Mouse (Mus musculus): ENCODE measurements around the gene Pde7b. TPM values are rescaled to one million over a fixed set of nuclear protein-coding genes. Genes with fewer than 3 reads are reported as not detected.

Gene Pde7b
- polyA plus RNA-seq, 1 experiment from 2014 or later, result 2.1 TPM

DNA sequence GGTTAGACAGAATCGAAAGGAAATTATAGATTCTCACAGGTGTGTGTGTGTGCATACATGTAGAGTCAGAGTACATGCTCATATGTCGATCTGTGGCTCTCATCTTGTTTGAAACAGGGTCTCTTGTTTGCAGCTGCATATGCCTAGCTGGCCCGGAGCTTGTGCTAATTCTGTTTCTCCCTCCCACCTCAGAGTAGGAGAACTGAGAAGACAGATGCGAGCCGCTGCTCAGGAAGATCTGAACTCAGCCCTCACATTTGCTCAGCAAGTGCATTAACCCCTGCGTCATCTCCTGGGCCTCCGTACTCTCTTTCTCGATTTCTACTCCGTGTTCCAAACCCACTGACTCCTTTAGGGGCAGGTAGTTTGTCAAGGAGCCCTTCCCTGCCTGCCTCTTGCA lies 25.0 kb downstream of the Pde7b start:
- no peaks in the 10 kb centered on the region for H3K4me1 ChIP-seq (replicated peaks)
- DNase-seq (ENCODE audit: low spot score), result no peak
- H3K36me3 ChIP-seq, result no peaks in the 10 kb centered on the region
- 91% methylated on average over 9 of the region's 9 CpGs for WGBS
- no peak overlapping the region for H3K4me3 ChIP-seq
- H3K27me3 ChIP-seq (ENCODE audit: insufficient read depth, poor library complexity, severe bottlenecking), result no peaks in the 10 kb centered on the region
- H3K9me3 ChIP-seq, result no peaks in the 10 kb centered on the region
- H3K27ac ChIP-seq, result no peak overlapping the region

GRCm38 (mm10) chr10:20695637-20696036 lies 29.2 kb downstream of the Pde7b start:
- Histone ChIP-seq H3K27me3 (ENCODE audit: insufficient read depth, poor library complexity, severe bottlenecking) (no peaks in the 10 kb centered on the region), H3K27ac (no peak overlapping the region), H3K4me3 (no peak overlapping the region), H3K36me3 (no peaks in the 10 kb centered on the region), H3K9me3 (no peaks in the 10 kb centered on the region), H3K4me1 (replicated peaks) (peaks cover 3% of the 10 kb centered on the region; the same call in 1 of the 2 replicates)
- DNase-seq (ENCODE audit: low spot score), result no peak
- 90% methylated on average over 11 of the region's 11 CpGs for WGBS

DNA sequence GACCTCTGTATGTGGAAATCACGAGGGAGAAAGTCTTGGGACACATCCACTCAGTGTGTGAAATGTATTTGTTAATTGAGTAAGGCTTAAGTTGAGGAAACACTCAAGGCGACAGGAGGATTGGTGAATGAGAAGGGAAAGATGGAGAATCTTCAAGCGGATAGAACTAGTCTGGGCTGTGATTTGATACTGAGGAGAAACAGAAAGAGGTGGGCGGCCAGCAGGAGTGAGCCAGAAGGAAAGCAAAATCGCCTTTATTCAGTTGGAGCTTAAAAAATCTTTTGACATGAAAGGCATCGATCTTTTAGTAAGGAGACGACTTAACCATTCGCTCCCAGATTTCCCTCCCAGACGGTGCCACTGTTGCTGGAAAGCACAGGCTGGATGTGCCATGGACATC lies 34.9 kb downstream of the Pde7b start:
- Histone ChIP-seq H3K36me3 (no peaks in the 10 kb centered on the region), H3K9me3 (no peaks in the 10 kb centered on the region), H3K27me3 (ENCODE audit: insufficient read depth, poor library complexity, severe bottlenecking) (no peaks in the 10 kb centered on the region), H3K27ac (no peak overlapping the region), H3K4me3 (no peak overlapping the region), H3K4me1 (replicated peaks) (peaks cover 3% of the 10 kb centered on the region; the same call in 1 of the 2 replicates)
- 77% methylated on average over 9 of the region's 9 CpGs for WGBS
- no peak for DNase-seq (ENCODE audit: low spot score)

GRCm38 (mm10) chr10:20684151-20684550 lies 40.7 kb downstream of the Pde7b start:
- WGBS, result 86% methylated on average over 2 of the region's 2 CpGs

DNA sequence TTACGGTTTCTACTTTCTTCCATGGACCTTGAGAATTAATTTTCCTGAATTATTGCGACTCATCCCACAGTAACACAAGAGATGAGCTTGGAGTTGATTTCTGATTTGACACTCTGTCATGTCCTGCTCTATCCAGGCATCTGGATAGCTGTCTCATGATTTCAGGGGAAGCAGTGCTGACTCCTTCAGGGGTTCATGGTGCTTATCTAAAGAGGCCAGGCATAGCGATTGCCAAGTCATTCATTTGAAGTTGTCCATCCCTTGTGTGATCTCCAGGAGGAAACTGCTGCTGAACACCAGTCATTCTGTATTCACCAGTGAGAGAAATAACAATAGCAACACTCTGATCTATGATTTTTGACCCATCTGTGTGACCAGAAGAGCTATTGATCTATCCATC lies 43.9 kb downstream of the Pde7b start:
- H3K9me3 ChIP-seq, result 0 out of 2 replicates have a peak, but pooled peaks cover 5% of the 10 kb centered on the region
- no peak overlapping the region for H3K4me3 ChIP-seq
- no peak for DNase-seq (ENCODE audit: low spot score)
- WGBS, result 90% methylated on average over 3 of the region's 3 CpGs
- H3K36me3 ChIP-seq, result no peaks in the 10 kb centered on the region
- H3K27me3 ChIP-seq (ENCODE audit: insufficient read depth, poor library complexity, severe bottlenecking), result no peaks in the 10 kb centered on the region
- H3K4me1 ChIP-seq (replicated peaks), result no peaks in the 10 kb centered on the region
- no peak overlapping the region for H3K27ac ChIP-seq

More at GRCm38 (mm10) chr10:20684151-20684550, 40.7 kb downstream of the Pde7b start:
- no peak overlapping the region for H3K4me3 ChIP-seq
- H3K36me3 ChIP-seq, result no peaks in the 10 kb centered on the region
- H3K4me1 ChIP-seq (replicated peaks), result no peaks in the 10 kb centered on the region
- H3K27me3 ChIP-seq (ENCODE audit: insufficient read depth, poor library complexity, severe bottlenecking), result no peaks in the 10 kb centered on the region
- no peak for DNase-seq (ENCODE audit: low spot score)
- no peak overlapping the region for H3K27ac ChIP-seq
- 0 out of 2 replicates have a peak, but pooled peaks cover 5% of the 10 kb centered on the region for H3K9me3 ChIP-seq

DNA sequence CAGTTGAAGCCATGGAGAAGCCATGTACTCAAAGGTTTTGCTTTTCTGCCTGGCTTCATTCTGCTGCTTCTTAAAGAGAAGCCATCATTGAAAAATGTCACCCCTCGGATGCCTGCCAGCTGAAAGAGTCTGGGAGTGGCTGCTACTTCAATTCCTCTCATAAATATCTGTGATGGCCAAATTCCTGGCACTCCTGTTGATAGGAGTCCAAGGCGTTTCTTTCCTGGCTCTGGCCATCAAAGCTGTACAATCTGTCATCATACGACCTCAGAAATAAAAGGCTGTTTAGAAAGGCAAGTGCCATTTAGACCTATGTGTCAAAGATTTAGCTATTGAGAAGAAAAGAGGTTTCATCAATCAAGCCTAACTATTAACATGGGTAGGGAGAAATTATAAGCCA lies 49.6 kb downstream of the Pde7b start:
- Histone ChIP-seq H3K36me3 (no peaks in the 10 kb centered on the region), H3K27me3 (ENCODE audit: insufficient read depth, poor library complexity, severe bottlenecking) (no peaks in the 10 kb centered on the region), H3K4me1 (replicated peaks) (no peaks in the 10 kb centered on the region), H3K4me3 (no peak overlapping the region), H3K9me3 (no peaks in the 10 kb centered on the region), H3K27ac (no peak overlapping the region)
- 76% methylated on average over 3 of the region's 3 CpGs for WGBS
- no peak for DNase-seq (ENCODE audit: low spot score)

DNA sequence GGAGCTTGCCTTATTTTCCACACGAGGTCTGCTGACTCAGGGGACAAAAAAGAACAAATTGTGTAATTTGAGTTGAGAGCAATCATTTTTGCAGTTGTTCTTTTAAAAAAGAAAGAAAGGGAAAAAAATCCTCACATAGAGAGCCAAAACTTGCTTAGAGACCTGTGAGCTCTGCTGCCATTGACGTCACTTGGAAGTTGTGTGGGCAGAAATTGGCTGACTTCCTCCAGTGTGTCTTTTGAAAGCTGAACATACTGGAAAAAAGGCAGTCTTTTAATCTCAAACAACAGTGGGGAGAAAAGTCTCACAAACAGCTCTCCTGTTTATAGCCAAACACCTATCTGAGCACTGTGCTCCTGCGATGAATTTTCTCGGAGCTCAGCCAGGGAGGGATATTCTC lies 51.1 kb downstream of the Pde7b start:
- Histone ChIP-seq H3K9me3 (no peaks in the 10 kb centered on the region), H3K36me3 (no peaks in the 10 kb centered on the region), H3K27me3 (ENCODE audit: insufficient read depth, poor library complexity, severe bottlenecking) (no peaks in the 10 kb centered on the region), H3K4me1 (replicated peaks) (peaks cover 9% of the 10 kb centered on the region), H3K4me3 (no peak overlapping the region), H3K27ac (no peak overlapping the region)
- no peak for DNase-seq (ENCODE audit: low spot score)
- WGBS, result 88% methylated on average over 4 of the region's 4 CpGs

DNA sequence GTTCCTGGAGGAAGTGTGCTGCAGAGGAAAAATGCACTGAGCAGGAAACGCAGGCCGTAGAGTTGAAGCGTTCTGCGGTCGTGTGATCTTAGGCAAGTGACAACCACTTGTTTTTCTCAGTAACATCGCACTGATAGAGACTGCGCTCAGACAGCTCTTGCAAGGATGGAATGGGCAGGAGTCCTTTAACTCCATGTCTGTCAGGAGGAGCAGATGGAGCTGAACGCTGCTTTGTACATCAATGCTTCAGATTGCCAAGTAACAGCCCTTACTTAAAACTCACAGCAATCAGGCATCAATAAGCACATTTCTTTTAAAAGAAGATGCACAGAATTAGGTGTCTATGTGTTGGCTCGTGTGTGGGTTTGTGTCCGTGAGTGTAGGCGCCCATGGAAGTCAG lies 52.3 kb downstream of the Pde7b start:
- no peak for DNase-seq (ENCODE audit: low spot score)
- Histone ChIP-seq H3K27me3 (ENCODE audit: insufficient read depth, poor library complexity, severe bottlenecking) (no peaks in the 10 kb centered on the region), H3K9me3 (no peaks in the 10 kb centered on the region), H3K27ac (no peak overlapping the region), H3K36me3 (no peaks in the 10 kb centered on the region), H3K4me3 (no peak overlapping the region), H3K4me1 (replicated peaks) (peaks cover 17% of the 10 kb centered on the region)
- 89% methylated on average over 11 of the region's 11 CpGs for WGBS

- WGBS, result 86% methylated on average over 5 of the region's 5 CpGs
- Histone ChIP-seq H3K9me3 (no peaks in the 10 kb centered on the region), H3K36me3 (no peaks in the 10 kb centered on the region), H3K4me3 (no peak overlapping the region), H3K4me1 (replicated peaks) (peaks cover 17% of the 10 kb centered on the region), H3K27me3 (ENCODE audit: insufficient read depth, poor library complexity, severe bottlenecking) (no peaks in the 10 kb centered on the region), H3K27ac (no peak overlapping the region)
- no peak for DNase-seq (ENCODE audit: low spot score)
Measured at GRCm38 (mm10) chr10:20671621-20672020, 53.3 kb downstream of the Pde7b start.

DNA sequence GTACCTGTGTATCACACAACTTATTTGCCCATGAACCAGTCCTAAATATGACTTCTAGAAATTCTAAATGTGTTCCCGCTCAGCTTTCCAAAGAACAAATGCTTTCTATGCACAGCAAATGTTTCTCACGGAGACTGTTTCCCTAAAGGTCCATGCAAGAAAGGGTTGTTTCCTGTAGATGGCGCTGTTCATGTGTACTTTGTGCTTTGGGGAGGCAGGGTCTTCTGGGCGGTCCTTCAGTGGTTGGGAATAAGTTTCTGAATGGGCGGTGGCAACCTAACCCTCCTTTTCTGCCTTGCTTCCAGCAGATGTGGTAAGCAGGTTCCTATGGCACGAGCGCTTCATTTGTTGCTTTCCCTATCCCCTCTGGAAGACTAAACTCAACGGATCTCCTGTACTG lies 54.3 kb downstream of the Pde7b start:
- H3K4me3 ChIP-seq, result no peak overlapping the region
- no peaks in the 10 kb centered on the region for H3K36me3 ChIP-seq
- no peaks in the 10 kb centered on the region for H3K27me3 ChIP-seq (ENCODE audit: insufficient read depth, poor library complexity, severe bottlenecking)
- H3K9me3 ChIP-seq, result no peaks in the 10 kb centered on the region
- peaks cover 17% of the 10 kb centered on the region for H3K4me1 ChIP-seq (replicated peaks)
- no peak overlapping the region for H3K27ac ChIP-seq
- DNase-seq (ENCODE audit: low spot score), result no peak
- 84% methylated on average over 8 of the region's 8 CpGs for WGBS

- Histone ChIP-seq H3K4me3 (no peak overlapping the region), H3K9me3 (no peaks in the 10 kb centered on the region), H3K4me1 (replicated peaks) (peaks cover 17% of the 10 kb centered on the region), H3K27me3 (ENCODE audit: insufficient read depth, poor library complexity, severe bottlenecking) (no peaks in the 10 kb centered on the region), H3K36me3 (no peaks in the 10 kb centered on the region), H3K27ac (peak overlapping the region; percentile 64; the same call in 1 of the 2 replicates)
- DNase-seq (ENCODE audit: low spot score), result peak; percentile 32
- WGBS, result 58% methylated on average over 10 of the region's 10 CpGs
Measured at GRCm38 (mm10) chr10:20669467-20669866, 55.4 kb downstream of the Pde7b start.

DNA sequence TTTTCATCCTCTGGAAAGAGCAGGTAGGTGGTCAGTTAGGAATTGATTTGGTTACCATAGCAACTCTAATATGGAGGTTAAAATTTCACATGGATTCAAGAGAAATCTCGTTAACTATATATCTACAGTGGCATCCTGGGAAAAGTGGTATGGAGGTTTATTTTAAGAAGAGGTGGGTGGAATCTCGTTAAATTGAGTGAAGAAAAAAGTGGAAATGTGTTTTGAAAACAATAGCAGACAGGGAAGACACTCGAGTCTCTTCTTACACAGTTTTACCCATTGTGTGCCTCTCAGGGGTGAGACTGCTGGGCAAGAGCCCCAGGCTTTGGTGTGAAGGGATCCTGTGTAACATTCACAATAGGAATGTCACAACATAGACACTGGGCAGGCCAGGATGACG lies 56.3 kb downstream of the Pde7b start:
- Histone ChIP-seq H3K4me3 (no peak overlapping the region), H3K4me1 (replicated peaks) (peaks cover 17% of the 10 kb centered on the region), H3K36me3 (no peaks in the 10 kb centered on the region), H3K9me3 (no peaks in the 10 kb centered on the region), H3K27me3 (ENCODE audit: insufficient read depth, poor library complexity, severe bottlenecking) (no peaks in the 10 kb centered on the region), H3K27ac (peak overlapping the region; percentile 12; the same call in 1 of the 2 replicates)
- no peak for DNase-seq (ENCODE audit: low spot score)
- WGBS, result 33% methylated on average over 4 of the region's 4 CpGs

DNA sequence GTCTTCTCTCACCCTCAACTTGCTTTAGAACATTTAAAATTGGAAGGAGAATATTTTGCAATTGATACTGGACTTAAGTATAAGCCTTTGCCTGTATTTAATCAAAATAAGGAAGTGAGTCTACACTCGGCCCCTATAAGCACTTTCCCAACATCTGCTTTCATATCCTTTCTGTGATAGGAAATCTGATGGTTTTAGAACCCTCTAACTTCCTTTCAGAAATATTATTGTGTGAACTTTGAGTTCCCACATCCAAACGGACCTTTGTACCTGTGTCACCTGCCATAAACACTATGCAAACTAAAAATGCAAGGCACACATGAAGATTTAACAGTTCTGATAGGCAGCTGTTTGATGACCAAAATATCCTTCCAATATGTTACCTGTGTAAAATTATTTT lies 58.2 kb downstream of the Pde7b start:
- Histone ChIP-seq H3K4me3 (no peak overlapping the region), H3K27ac (no peak overlapping the region), H3K27me3 (ENCODE audit: insufficient read depth, poor library complexity, severe bottlenecking) (no peaks in the 10 kb centered on the region), H3K9me3 (no peaks in the 10 kb centered on the region), H3K4me1 (replicated peaks) (peaks cover 22% of the 10 kb centered on the region), H3K36me3 (no peaks in the 10 kb centered on the region)
- no peak for DNase-seq (ENCODE audit: low spot score)
- WGBS, result 77% methylated on average over 2 of the region's 2 CpGs

- H3K36me3 ChIP-seq, result no peaks in the 10 kb centered on the region
- DNase-seq (ENCODE audit: low spot score), result no peak
- peaks cover 12% of the 10 kb centered on the region; the same call in 1 of the 2 replicates for H3K4me1 ChIP-seq (replicated peaks)
- WGBS, result 83% methylated on average over 7 of the region's 7 CpGs
- no peaks in the 10 kb centered on the region for H3K9me3 ChIP-seq
- 0 out of 2 replicates have a peak overlapping the region, but pooled peaks have one; percentile 35 for H3K27ac ChIP-seq
- H3K27me3 ChIP-seq (ENCODE audit: insufficient read depth, poor library complexity, severe bottlenecking), result no peaks in the 10 kb centered on the region
- no peak overlapping the region for H3K4me3 ChIP-seq
Measured at GRCm38 (mm10) chr10:20662951-20663350, 61.9 kb downstream of the Pde7b start.

All from hindbrain, embryonic 10.5 days (tissue).